Mouse (Mus musculus) bone marrow, adult 2 months (tissue): ENCODE measurements around the gene Adipoq. TPM values are rescaled to one million over a fixed set of nuclear protein-coding genes. Genes with fewer than 3 reads are reported as not detected.
A peak's percentile ranks its signal among the peaks of the same experiment; 100 is the strongest.
"Not testable (repeated sequence)": the region's sequence is repeated elsewhere in the genome, so short reads cannot be mapped to it uniquely, and the experiment has no call there.

Source experiments
- H3K27ac ChIP-seq: fragments of 200-500 bp; 2 replicates; pipeline ENCODE4 v1.5.1; 2012; ENCODE audit warnings: low read depth, mild to moderate bottlenecking, control low read depth, inconsistent platforms, low read length; ENCODE audit not compliant: control insufficient read depth, poor library complexity, insufficient read depth
- H3K4me1 ChIP-seq: fragments of 200-500 bp; 2 replicates; pipeline ENCODE4 v1.6.1; 2011; ENCODE audit warnings: low read length; ENCODE audit not compliant: control insufficient read depth, insufficient read depth
- H3K4me3 ChIP-seq: fragments of 200-500 bp; replicated peaks from 2 replicates; pipeline ENCODE3; 2011; ENCODE audit warnings: mild to moderate bottlenecking, low read depth, low read length, control low read depth; ENCODE audit not compliant: control insufficient read depth
- CTCF ChIP-seq: fragments of 200-500 bp; IDR thresholded peaks from 2 replicates; pipeline ENCODE4 v1.5.1; 2011; ENCODE audit warnings: low read length, control low read depth; ENCODE audit not compliant: control insufficient read depth, insufficient read depth
- POLR2A ChIP-seq: fragments of 200-500 bp; IDR thresholded peaks from 2 replicates; pipeline ENCODE4 v1.6.1; 2011; ENCODE audit warnings: low read depth, mild to moderate bottlenecking, control low read depth, low read length, borderline replicate concordance; ENCODE audit not compliant: control insufficient read depth
- WGBS: fragments of 180-500 bp; shearing (Covaris S2); methylation state at CpG from one replicate; pipeline ENCODE4 v1.1.7; 2018; 5-methylcytosine and 5-hydroxymethylcytosine counted together
- polyA plus RNA-seq: library from polyadenylated mRNA; stranded (reverse); fragments of >200 nt; gene quantifications from 2 replicates; pipeline ENCODE4 v1.2.4, GENCODE M21; 2011; ENCODE audit warnings: low replicate concordance; ENCODE audit not compliant: missing spikeins, insufficient read depth, insufficient read length

Gene Adipoq
- 32.3 and 39.5 TPM in 2 replicates for polyA plus RNA-seq

DNA sequence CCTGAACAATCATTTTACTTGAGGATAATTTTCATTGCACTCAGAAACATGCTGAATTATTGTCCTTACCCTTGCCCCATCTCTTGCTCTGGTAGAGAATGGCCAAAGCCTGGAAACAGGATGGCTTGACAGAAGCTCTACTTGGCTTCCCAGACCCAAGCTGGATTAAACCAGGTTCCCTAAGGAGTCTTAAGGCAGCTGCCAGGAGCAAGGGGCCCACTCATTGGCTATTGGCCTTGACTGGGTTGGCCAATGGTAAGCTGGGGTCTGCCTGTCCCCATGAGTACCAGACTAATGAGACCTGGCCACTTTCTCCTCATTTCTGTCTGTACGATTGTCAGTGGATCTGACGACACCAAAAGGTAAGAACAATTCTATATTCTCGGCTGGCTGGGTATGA is at the start of gene Adipoq:
TSS of gene Adipoq (plus strand) at position 257 of the 400 bp plus-strand sequence.
- no peak within 1 kb of the TSS for H3K27ac ChIP-seq
- no peak for TF ChIP-seq POLR2A
- TF ChIP-seq CTCF, result no peak
- H3K4me1 ChIP-seq, result peaks cover 6% of the 10 kb centered on the region
- H3K4me3 ChIP-seq, result no peak within 1 kb of the TSS
- WGBS, result 68% methylated on average over 3 of the region's 3 CpGs

DNA sequence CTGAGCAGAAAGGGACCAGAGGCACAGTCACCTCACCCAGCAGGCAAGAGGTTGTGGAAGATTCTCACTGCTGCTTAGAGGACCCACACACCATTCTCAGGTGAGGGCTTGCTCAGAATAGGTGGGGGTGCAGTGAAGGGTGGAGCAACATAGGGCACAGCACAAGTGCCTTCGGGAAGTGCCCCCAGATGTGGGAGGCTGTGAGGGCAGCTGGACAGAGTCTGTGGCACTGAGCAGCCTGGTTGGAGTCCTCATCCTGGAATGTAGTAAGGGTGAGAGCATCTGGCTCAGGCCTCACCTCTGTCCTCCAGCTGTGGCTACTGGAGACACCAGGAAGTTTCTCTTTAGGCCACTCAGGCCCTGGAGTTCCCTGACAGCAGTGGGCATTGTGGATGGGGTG is 49.5 kb upstream of the Adipoq start:
- WGBS, result 75% methylated on average over 1 of the region's 1 CpGs
- H3K4me1 ChIP-seq, H3K27ac ChIP-seq, H3K4me3 ChIP-seq: not testable (repeated sequence)

GRCm38 (mm10) chr16:23097290-23098104 is 48.8 kb upstream of the Adipoq start:
- H3K4me1 ChIP-seq, H3K4me3 ChIP-seq, H3K27ac ChIP-seq: not testable (repeated sequence)
- 73% methylated on average over 8 of the region's 8 CpGs for WGBS

GRCm38 (mm10) chr16:23098105-23098452 is 48.3 kb upstream of the Adipoq start:
- WGBS, result 89% methylated on average over 1 of the region's 1 CpGs
- not testable (repeated sequence) for H3K4me1 ChIP-seq, H3K27ac ChIP-seq, H3K4me3 ChIP-seq

- no peak overlapping the region for H3K4me3 ChIP-seq
- 74% methylated on average over 12 of the region's 12 CpGs for WGBS
Measured at GRCm38 (mm10) chr16:23099632-23100031, 46.7 kb upstream of the Adipoq start.

GRCm38 (mm10) chr16:23100099-23100575 is 46.2 kb upstream of the Adipoq start:
- Histone ChIP-seq H3K4me1 (no peaks in the 10 kb centered on the region; the same call in 1 of the 2 replicates), H3K4me3 (no peak overlapping the region), H3K27ac (no peak overlapping the region)
- WGBS, result 28% methylated on average over 9 of the region's 9 CpGs
- TF ChIP-seq CTCF (no peak), POLR2A (no peak)

More at GRCm38 (mm10) chr16:23099632-23100031, 46.7 kb upstream of the Adipoq start:
- H3K4me1 ChIP-seq, result no peaks in the 10 kb centered on the region; the same call in 1 of the 2 replicates
- no peak overlapping the region for H3K27ac ChIP-seq
- TF ChIP-seq POLR2A (no peak), CTCF (no peak)

GRCm38 (mm10) chr16:23100613-23101012 is 45.7 kb upstream of the Adipoq start:
- H3K27ac ChIP-seq, result no peak overlapping the region
- TF ChIP-seq CTCF (no peak), POLR2A (no peak)
- no peaks in the 10 kb centered on the region; the same call in 1 of the 2 replicates for H3K4me1 ChIP-seq
- H3K4me3 ChIP-seq, result no peak overlapping the region
- 39% methylated on average over 10 of the region's 10 CpGs for WGBS

DNA sequence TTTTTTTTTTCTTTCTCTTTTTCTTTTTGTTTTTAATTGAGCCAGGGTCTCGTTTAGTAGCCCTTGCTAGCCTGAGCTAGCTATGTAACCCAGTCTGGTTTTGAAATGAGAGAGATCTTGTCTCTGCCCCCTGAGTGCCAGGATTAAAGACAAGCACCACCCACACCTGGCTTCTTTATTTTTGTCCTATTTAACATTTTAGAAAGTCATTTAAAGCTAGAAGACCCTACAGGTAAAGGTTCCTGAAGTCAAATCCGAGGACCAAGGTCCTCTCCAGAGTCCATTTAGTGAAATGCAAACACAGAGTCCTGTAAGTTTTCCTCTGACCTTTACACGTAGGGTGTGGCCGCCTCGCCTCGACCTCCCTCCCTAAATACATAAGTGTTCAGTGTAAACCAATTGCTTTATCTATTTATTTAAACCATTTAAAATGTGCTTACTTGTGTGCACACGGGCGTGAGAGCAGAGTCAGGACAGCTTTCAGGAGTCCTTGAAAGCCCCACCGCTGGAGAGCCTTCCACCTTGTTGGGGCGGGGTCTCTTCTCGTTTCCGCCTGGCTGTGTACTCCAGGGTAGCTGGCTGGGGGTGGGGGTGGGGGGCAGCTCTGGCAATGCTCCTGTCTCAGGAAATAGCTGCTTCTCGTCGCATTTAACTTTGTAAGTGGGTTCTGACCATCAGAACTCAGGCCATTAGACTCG is 43.8 kb upstream of the Adipoq start:
- H3K4me3 ChIP-seq, result peak overlapping the region; percentile 18
- TF ChIP-seq CTCF (no peak), POLR2A (no peak)
- no peaks in the 10 kb centered on the region; the same call in 1 of the 2 replicates for H3K4me1 ChIP-seq
- WGBS, result 10% methylated on average over 15 of the region's 15 CpGs
- 0 out of 2 replicates have a peak overlapping the region, but pooled peaks have one; percentile 10 for H3K27ac ChIP-seq
